Mouse (Mus musculus) G1E (cell line): ENCODE data around the gene Nr3c2.

ENCODE experiments used
- CTCF ChIP-seq: IDR thresholded peaks from 2 replicates; pipeline ENCODE4 v1.5.1; 2012; ENCODE audit warnings: low read depth, low read length, inconsistent platforms, mixed read lengths
- GATA1 ChIP-seq: IDR thresholded peaks from 2 replicates; pipeline ENCODE4 v1.6.1; 2012; ENCODE audit warnings: borderline replicate concordance, low read length, inconsistent platforms, mixed read lengths
- POLR2AphosphoS5 ChIP-seq: IDR thresholded peaks from 2 replicates; pipeline ENCODE4 v1.6.1; 2012; ENCODE audit warnings: low read depth, low read length, inconsistent platforms; ENCODE audit not compliant: insufficient replicate concordance

- TF ChIP-seq CTCF (no peak), GATA1 (no peak), POLR2AphosphoS5 (no peak)
These were observed 201.1 kb downstream of the Nr3c2 start for GRCm38 (mm10) chr8:77100370-77100769.
